Mouse (Mus musculus): ENCODE measurements at regions not wholly inside any gene's neighbourhood (a gene's known extent, or its start where the extent isn't known, plus 50 kb on each side); places are given as distances from the start of the nearest gene placed in this dataset.

GRCm38 (mm10) chr13:44038322-44038721 lies 253.7 kb downstream of the Cd83 start:
- TF ChIP-seq CTCF (IDR thresholded peaks at IDR 0.05; ENCODE audit: low read depth), result no peak
- TF ChIP-seq EP300 (IDR thresholded peaks at IDR 0.05; ENCODE audit: low read depth), result no peak
